Mouse (Mus musculus) heart, embryonic 14.5 days (tissue): Measurements from ENCODE around the gene Zrsr2. TPM values are rescaled to one million over a fixed set of nuclear protein-coding genes. Genes with fewer than 3 reads are reported as not detected.

Source experiments
- ATAC-seq: fragments of 200-750 bp; cut with Nextera tagmentation; 2 replicates; pipeline ENCODE4 v1.8.0; 2017; ENCODE audit warnings: low read depth, moderate TSS enrichment; ENCODE audit not compliant: insufficient number of reproducible peaks, insufficient read depth, low FRiP score
- H3K27ac ChIP-seq, 2 experiments: fragments of 200-500 bp in 1 of 2; fragments of 300-500 bp in 1 of 2; sonication (generic) in 1 of 2; replicated peaks in 1 of 2; 2 replicates each; pipeline ENCODE4 v1.5.1; 2012 to 2014; ENCODE audit warnings: low read depth in 2 of 2, low read length in 2 of 2, control low read depth in 1 of 2, mild to moderate bottlenecking in 1 of 2, mixed read lengths in 1 of 2; ENCODE audit not compliant: control insufficient read depth in 1 of 2, insufficient read depth in 1 of 2
- H3K27me3 ChIP-seq: fragments of 300-500 bp; sonication (generic); 2 replicates; pipeline ENCODE4 v1.6.1; 2014; ENCODE audit warnings: mild to moderate bottlenecking, low read length, control low read depth; ENCODE audit not compliant: control insufficient read depth, insufficient read depth
- H3K36me3 ChIP-seq: fragments of 300-500 bp; sonication (generic); 2 replicates; pipeline ENCODE4 v1.6.1; 2014; ENCODE audit warnings: mild to moderate bottlenecking, control low read depth, low read length, mixed read lengths; ENCODE audit not compliant: control insufficient read depth, insufficient read depth
- H3K4me1 ChIP-seq, 2 experiments: fragments of 200-500 bp in 1 of 2; fragments of 300-500 bp in 1 of 2; sonication (generic) in 1 of 2; 2 replicates each; pipeline ENCODE4 v1.6.1; 2012 to 2014; ENCODE audit warnings: low read length in 2 of 2, control low read depth in 1 of 2, mixed read lengths in 1 of 2; ENCODE audit not compliant: control insufficient read depth in 2 of 2, insufficient read depth in 2 of 2
- H3K4me2 ChIP-seq: fragments of 300-500 bp; sonication (generic); 2 replicates; pipeline ENCODE4 v1.6.1; 2014; ENCODE audit warnings: mild to moderate bottlenecking, low read length
- H3K4me3 ChIP-seq, 2 experiments: fragments of 200-500 bp in 1 of 2; fragments of 300-500 bp in 1 of 2; sonication (generic) in 1 of 2; 2 replicates each; pipeline ENCODE4 v1.5.1; 2012 to 2014; ENCODE audit warnings: low read length in 2 of 2, mild to moderate bottlenecking in 2 of 2, control low read depth in 1 of 2, low read depth in 1 of 2, moderate library complexity in 1 of 2; ENCODE audit not compliant: control insufficient read depth in 1 of 2, insufficient read depth in 1 of 2
- H3K9ac ChIP-seq: fragments of 300-500 bp; sonication (generic); 2 replicates; pipeline ENCODE4 v1.6.1; 2014; ENCODE audit warnings: mild to moderate bottlenecking, low read length
- H3K9me3 ChIP-seq: fragments of 300-500 bp; sonication (generic); 2 replicates; pipeline ENCODE4 v1.6.1; 2016; ENCODE audit warnings: low read length, control low read depth; ENCODE audit not compliant: control insufficient read depth
- WGBS: fragments of 180-500 bp; shearing (Covaris S2); extraction: QIAGEN DNeasy Blood & Tissue Kit; methylation state at CpG from one replicate; pipeline ENCODE4 v1.1.7; 2014; 5-methylcytosine and 5-hydroxymethylcytosine counted together
- polyA plus RNA-seq: library from polyadenylated mRNA; unstranded; fragments of >200 nt; fragmentation: Nextera tagmentation; extraction: Ambion mirVana; gene quantifications from 2 replicates; pipeline ENCODE4 v1.2.1, GENCODE M21; 2014

Gene Zrsr2
- polyA plus RNA-seq = 29.5 and 30.9 TPM in 2 replicates

DNA sequence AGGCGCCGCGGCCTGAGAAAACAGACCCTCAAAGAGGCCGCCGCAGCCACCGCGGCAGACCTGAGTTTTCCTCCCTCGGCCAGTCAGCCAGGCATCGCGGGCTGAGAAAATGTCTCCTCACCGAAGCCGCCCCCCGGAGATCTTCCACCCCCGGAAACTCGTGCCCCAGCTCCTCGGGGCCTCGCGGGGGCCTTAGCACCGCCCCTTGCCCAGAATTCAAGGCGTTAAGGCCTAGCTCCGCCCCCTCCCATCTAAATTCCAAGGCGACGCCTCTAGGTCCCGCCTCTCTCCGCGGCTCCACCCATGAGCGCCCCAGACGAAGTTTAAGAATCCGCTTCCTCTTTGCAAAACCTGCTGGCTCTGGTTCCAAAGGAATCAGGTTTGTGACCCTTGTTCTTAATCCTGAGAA, at the start of gene Zrsr2:
Zrsr2 (minus strand) TSS at position 195 of the 409 bp plus-strand sequence.
- H3K9ac ChIP-seq = peak within 1 kb of the TSS; percentile 87
- no peaks in the 10 kb centered on the region for H3K4me1 ChIP-seq
- H3K36me3 ChIP-seq = peaks cover 33% of the 10 kb centered on the region
- no peaks in the 10 kb centered on the region for H3K9me3 ChIP-seq
- 13% methylated on average over 29 of the region's 29 CpGs for WGBS
- peak; percentile 95 for ATAC-seq
- H3K27ac ChIP-seq = peak within 1 kb of the TSS; percentile 97 to 99
- H3K4me3 ChIP-seq = peak within 1 kb of the TSS; percentile 66 to 99
- no peaks in the 10 kb centered on the region for H3K27me3 ChIP-seq
- H3K4me2 ChIP-seq = peak within 1 kb of the TSS; percentile 67

DNA sequence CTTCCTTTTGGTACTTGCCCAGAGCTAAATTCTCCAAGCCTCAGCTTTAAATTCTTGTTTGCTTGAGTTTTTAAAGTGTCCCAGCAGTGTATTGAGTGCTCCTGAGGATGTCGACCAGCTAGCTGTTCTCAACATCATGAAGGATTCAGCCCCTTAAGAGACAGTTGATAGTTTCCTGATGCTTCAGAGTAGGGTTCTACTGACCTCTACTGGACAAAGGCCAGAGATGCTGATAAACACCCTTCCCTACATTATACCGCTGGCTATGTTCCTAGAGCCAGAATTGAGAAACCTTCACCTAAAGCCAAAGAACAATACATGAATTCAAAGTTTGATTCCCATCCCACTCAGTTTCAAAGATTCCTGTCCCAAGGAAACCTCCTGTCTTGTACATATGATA, 46.3 kb upstream of the Zrsr2 start:
- 16% methylated on average over 2 of the region's 2 CpGs for WGBS
- H3K36me3 ChIP-seq = no peaks in the 10 kb centered on the region
- no peak overlapping the region for H3K4me3 ChIP-seq
- no peaks in the 10 kb centered on the region for H3K4me1 ChIP-seq
- H3K27me3 ChIP-seq = no peaks in the 10 kb centered on the region
- no peaks in the 10 kb centered on the region for H3K9me3 ChIP-seq
- no peak overlapping the region for H3K4me2 ChIP-seq
- no peak overlapping the region for H3K27ac ChIP-seq
- no peak overlapping the region for H3K9ac ChIP-seq
- no peak for ATAC-seq

DNA sequence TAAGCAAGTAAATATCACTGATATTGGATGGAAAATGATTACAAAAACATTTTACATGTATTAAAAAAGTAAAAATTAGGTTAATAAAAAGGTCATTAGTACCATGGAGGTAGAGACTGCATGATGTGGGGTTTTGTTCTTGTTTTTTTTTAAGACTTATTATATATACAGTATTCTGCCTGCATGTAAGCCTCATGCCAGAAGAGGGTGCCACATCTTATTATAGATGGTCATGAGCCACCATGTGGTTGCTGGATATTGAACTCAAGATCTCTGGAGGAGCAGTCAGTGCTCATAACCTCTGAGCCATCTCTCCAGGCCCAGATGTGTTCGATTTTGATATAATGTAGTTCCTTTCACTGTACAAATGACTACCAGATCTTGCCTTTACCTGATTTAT, 41.4 kb upstream of the Zrsr2 start:
- no peaks in the 10 kb centered on the region for H3K27me3 ChIP-seq
- ATAC-seq = no peak
- H3K36me3 ChIP-seq = no peaks in the 10 kb centered on the region
- H3K4me3 ChIP-seq = no peak overlapping the region
- WGBS = 83% methylated on average over 1 of the region's 1 CpGs
- H3K27ac ChIP-seq = no peak overlapping the region
- H3K4me1 ChIP-seq = no peaks in the 10 kb centered on the region
- no peak overlapping the region for H3K9ac ChIP-seq
- H3K9me3 ChIP-seq = no peaks in the 10 kb centered on the region
- no peak overlapping the region for H3K4me2 ChIP-seq

DNA sequence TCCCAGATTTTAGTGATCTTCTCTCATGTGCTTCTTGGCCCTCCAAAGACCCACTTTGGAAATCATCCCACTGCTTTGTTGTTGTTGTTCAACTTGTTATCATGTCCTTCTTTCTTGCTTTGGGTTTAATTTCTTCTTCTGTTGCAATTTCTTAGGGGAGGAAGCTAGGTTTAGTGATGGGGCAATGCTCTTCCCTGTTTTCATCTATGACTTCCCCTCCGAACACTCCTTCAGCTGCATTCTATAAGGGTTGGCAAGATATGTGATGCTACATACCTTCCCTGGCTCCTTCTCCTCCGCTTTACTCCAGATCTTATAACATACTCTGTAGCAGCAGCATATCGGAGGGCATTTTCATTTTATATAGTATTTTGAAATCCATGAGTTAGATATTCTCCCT, 38.3 kb upstream of the Zrsr2 start:
- H3K4me1 ChIP-seq = no peaks in the 10 kb centered on the region
- no peaks in the 10 kb centered on the region for H3K27me3 ChIP-seq
- WGBS = 77% methylated on average over 3 of the region's 3 CpGs
- H3K4me2 ChIP-seq = no peak overlapping the region
- no peaks in the 10 kb centered on the region for H3K9me3 ChIP-seq
- H3K36me3 ChIP-seq = no peaks in the 10 kb centered on the region
- no peak overlapping the region for H3K4me3 ChIP-seq
- no peak overlapping the region for H3K9ac ChIP-seq
- no peak for ATAC-seq
- H3K27ac ChIP-seq = no peak overlapping the region

DNA sequence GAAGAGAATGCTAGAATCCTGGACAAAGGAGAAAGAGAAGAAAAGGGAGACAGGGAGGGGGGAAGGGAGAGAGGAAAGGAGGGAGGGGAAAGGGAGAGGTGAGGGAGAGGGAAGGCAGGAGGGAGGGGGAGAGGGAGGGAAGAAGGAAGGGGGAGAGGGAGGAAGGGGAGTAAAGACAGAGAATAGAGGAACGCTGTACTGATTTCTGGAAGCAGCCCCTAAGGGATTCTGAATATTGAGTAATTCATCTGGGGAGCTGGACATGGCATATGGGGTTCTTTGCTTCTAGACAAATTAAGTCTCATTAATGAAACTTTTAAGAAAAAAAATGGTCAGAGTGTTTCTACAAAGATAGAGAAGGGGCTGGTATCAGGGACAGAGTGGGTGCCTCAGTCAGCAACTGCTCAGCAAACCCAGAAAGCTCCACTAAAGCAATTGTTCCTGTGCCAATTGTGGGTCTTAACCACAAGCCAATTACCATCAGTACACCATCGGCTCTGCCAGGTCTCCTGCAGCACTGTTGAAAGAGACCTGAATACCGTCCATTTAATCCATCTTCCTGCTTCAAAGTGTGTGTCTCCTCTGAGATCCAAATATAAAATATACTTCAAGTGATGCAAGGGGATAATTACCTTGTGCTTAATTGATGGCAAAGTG, 29.4 kb upstream of the Zrsr2 start:
- ATAC-seq = no peak
- H3K27ac ChIP-seq = no peak overlapping the region
- no peaks in the 10 kb centered on the region for H3K4me1 ChIP-seq
- H3K9ac ChIP-seq = no peak overlapping the region
- no peaks in the 10 kb centered on the region for H3K27me3 ChIP-seq
- H3K4me2 ChIP-seq = no peak overlapping the region
- 66% methylated on average over 3 of the region's 3 CpGs for WGBS
- no peaks in the 10 kb centered on the region for H3K9me3 ChIP-seq
- H3K4me3 ChIP-seq = no peak overlapping the region
- no peaks in the 10 kb centered on the region for H3K36me3 ChIP-seq

DNA sequence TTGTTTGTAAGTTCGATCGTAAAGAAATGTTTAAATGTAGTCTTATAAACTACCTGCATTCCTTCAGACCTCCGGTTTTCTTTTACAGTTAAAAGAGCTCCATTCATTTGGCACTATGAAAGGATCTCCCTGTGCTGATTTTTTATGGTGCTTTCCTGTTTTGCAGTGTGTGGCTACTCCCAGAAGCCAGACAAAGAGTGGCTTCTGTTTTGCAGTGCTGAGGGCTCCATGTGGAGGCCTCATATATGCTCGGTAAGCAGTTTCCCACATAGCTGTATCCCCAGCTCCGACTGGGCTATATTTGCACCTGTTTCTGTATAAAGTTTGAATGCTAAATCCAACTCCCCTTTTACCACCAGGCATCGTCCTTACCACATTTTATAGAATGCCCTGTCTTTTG, 23.7 kb upstream of the Zrsr2 start:
- 75% methylated on average over 6 of the region's 6 CpGs for WGBS
- no peak overlapping the region for H3K27ac ChIP-seq
- H3K9me3 ChIP-seq = no peaks in the 10 kb centered on the region
- H3K9ac ChIP-seq = no peak overlapping the region
- no peaks in the 10 kb centered on the region for H3K4me1 ChIP-seq
- H3K36me3 ChIP-seq = no peaks in the 10 kb centered on the region
- H3K27me3 ChIP-seq = no peaks in the 10 kb centered on the region
- no peak overlapping the region for H3K4me2 ChIP-seq
- ATAC-seq = no peak
- H3K4me3 ChIP-seq = no peak overlapping the region

DNA sequence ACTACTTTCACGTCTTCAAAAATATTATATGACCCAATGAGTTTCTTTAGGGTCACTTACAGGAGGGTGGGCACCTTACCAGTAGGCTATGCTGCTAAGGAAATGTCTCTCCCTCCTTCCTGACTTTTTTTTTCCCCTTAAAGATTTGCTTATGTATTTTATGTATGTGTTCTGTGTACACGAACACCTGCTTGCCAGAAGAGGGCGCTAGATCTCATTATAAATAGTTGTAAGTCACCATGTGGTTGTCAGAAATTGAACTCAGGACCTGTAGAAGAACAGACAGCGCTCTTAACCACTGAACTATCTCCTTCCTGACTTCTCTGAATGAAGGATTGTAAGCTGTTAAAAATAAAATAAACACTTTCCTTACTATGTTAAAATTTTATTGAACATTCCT, 23.0 kb upstream of the Zrsr2 start:
- ATAC-seq = no peak
- Histone ChIP-seq H3K9ac (no peak overlapping the region), H3K4me3 (no peak overlapping the region), H3K27ac (no peak overlapping the region), H3K36me3 (no peaks in the 10 kb centered on the region), H3K4me2 (no peak overlapping the region), H3K27me3 (no peaks in the 10 kb centered on the region), H3K9me3 (no peaks in the 10 kb centered on the region), H3K4me1 (no peaks in the 10 kb centered on the region)
- WGBS = 40% methylated on average over 4 of the region's 4 CpGs

DNA sequence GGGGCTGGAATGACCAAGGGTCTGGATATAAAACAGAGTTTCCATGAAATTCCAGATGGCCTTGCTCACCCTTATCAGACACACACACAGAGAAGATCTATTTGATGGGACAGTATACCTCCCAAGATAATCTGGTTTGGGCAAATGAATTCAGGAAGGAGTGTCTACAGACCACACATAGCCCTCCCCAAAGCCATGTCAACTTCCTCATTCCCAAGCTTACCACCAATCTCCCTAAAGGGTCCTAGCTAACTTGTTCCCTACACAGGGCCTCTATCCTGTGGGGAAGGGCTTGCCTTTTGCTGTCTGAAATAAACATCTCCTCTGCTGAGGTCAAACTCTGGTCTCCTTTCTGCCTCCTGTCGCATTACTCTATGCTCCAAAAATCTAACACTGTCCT, 22.6 kb upstream of the Zrsr2 start:
- ATAC-seq = no peak
- H3K36me3 ChIP-seq = no peaks in the 10 kb centered on the region
- H3K4me1 ChIP-seq = no peaks in the 10 kb centered on the region
- no peak overlapping the region for H3K4me2 ChIP-seq
- no peak overlapping the region for H3K4me3 ChIP-seq
- no peaks in the 10 kb centered on the region for H3K27me3 ChIP-seq
- H3K27ac ChIP-seq = no peak overlapping the region
- no peaks in the 10 kb centered on the region for H3K9me3 ChIP-seq
- 89% methylated on average over 1 of the region's 1 CpGs for WGBS
- H3K9ac ChIP-seq = no peak overlapping the region
